Mouse (Mus musculus) bone marrow macrophage, adult 2 months (primary cell): ENCODE results near the gene Exosc8. TPM values are rescaled to one million over a fixed set of nuclear protein-coding genes. Genes with fewer than 3 reads are reported as not detected.
A peak's percentile ranks its signal among the peaks of the same experiment; 100 is the strongest.
"Not testable (repeated sequence)": the region's sequence is repeated elsewhere in the genome, so short reads cannot be mapped to it uniquely, and the experiment has no call there.

Experiments used
- H3K27ac ChIP-seq: 2 replicates; pipeline ENCODE4 v1.5.1; 2012; ENCODE audit warnings: low read depth, low read length; ENCODE audit not compliant: insufficient read depth
- H3K4me1 ChIP-seq: 2 replicates; pipeline ENCODE4 v1.6.1; 2012; ENCODE audit warnings: low read length; ENCODE audit not compliant: control insufficient read depth, insufficient read depth
- H3K4me3 ChIP-seq: 2 replicates; pipeline ENCODE4 v1.5.1; 2012; ENCODE audit warnings: mild to moderate bottlenecking, low read length, moderate library complexity; ENCODE audit not compliant: insufficient read depth
- CTCF ChIP-seq: IDR thresholded peaks from 2 replicates; pipeline ENCODE4 v1.5.1; 2012; ENCODE audit warnings: low read depth, mild to moderate bottlenecking, low read length, moderate library complexity
- POLR2A ChIP-seq: IDR thresholded peaks from 2 replicates; pipeline ENCODE4 v1.6.1; 2012; ENCODE audit warnings: mild to moderate bottlenecking, low read depth, low read length, borderline replicate concordance
- polyA plus RNA-seq: library from polyadenylated mRNA; stranded (reverse); fragments of >200 nt; gene quantifications from 2 replicates; pipeline ENCODE4 v1.2.4, GENCODE M21; 2012; ENCODE audit not compliant: missing spikeins, insufficient read depth, insufficient read length

The Exosc8 gene
- polyA plus RNA-seq, 1 experiment = 36.4 TPM

DNA sequence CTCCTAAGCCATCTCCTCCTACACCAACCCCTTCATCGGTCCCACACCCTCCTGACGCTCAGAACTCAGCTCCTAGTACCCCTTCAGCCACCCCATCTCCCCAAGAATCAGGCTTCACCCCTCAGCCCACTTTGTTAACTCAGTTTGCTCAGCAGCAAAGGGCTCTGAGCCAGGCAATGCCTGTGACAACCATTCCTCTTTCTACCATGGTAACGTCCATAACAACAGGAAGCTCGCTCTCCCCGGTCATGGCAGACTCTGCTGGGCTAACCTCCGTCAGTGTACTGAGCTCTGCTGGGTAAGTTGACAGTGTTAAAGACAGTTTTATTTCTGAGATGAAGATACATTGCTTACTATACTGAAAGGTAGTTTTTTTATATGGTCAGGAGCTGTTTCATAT lies 17.8 kb downstream of the Exosc8 start:
- Histone ChIP-seq H3K4me3 (no peak overlapping the region), H3K4me1 (peaks cover 5% of the 10 kb centered on the region), H3K27ac (no peak overlapping the region)
- TF ChIP-seq POLR2A (no peak), CTCF (no peak)

GRCm38 (mm10) chr3:54715461-54715860 lies 19.7 kb downstream of the Exosc8 start:
- no peak for TF ChIP-seq POLR2A
- TF ChIP-seq CTCF = no peak
- no peak overlapping the region for H3K4me3 ChIP-seq
- H3K27ac ChIP-seq = no peak overlapping the region
- peaks cover 5% of the 10 kb centered on the region for H3K4me1 ChIP-seq

- H3K4me3 ChIP-seq = no peak within 1 kb of the TSS
- no peak within 1 kb of the TSS for H3K27ac ChIP-seq
- TF ChIP-seq CTCF (no peak), POLR2A (no peak)
- peaks cover 4% of the 10 kb centered on the region for H3K4me1 ChIP-seq
These were observed 20.9 kb downstream of the Exosc8 start, which contains the start of gene Gm21958 for GRCm38 (mm10) chr3:54714253-54714652. Gene Gm21958 (minus strand): TSS chr3:54714353.

DNA sequence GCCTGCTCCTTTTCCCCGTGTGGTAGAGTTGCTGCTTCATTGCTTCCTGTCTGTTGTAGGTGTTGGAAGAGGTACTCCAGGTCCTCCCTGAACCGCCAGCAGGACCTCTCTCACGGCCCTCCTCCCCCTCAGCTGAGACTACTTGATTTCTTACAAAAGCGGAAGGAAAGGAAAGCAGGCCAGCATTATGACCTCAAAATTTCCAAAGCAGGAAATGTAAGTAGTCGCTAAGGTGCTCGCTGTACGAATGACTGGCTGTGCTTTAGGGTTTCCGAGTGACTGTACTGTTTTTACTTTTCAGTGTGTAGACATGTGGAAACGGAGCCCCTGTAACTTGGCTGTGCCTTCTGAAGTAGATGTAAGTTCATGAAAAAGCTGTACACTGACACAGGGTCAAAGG lies 26.2 kb downstream of the Exosc8 start:
- Histone ChIP-seq H3K27ac (peak overlapping the region; percentile 43; the same call in 1 of the 2 replicates), H3K4me1 (no peaks in the 10 kb centered on the region), H3K4me3 (no peak overlapping the region)
- TF ChIP-seq POLR2A (no peak), CTCF (no peak)

- not testable (repeated sequence) for H3K4me3 ChIP-seq, H3K27ac ChIP-seq
These were observed 31.1 kb downstream of the Exosc8 start for GRCm38 (mm10) chr3:54704106-54704505.

DNA sequence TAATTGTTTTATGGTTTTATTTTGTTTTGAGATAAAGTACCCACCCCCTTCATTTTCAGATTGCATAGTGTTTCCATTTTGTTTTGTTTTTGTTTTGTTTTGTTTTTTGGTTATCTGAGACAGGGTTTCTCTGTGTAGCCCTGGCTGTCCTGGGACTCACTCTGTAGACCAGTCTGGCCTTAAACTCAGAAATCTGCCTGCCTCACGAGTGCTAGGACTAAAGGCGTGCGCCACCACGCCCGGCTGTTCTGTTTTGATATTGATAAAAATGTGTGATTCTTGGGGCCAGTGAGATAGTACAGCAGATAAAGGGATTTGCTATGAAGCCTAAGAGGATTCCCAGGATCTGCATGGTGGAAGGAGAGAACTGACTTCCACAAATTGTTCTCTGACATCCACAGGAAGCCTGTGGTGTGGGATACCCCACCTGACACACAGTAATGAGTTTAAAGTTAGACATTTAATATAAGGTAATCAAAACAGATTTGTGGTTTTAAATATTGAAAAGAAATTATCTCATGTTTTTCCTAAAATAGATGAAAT lies 35.4 kb downstream of the Exosc8 start:
- TF ChIP-seq CTCF (no peak), POLR2A (no peak)
- Histone ChIP-seq H3K27ac (no peak overlapping the region), H3K4me3 (no peak overlapping the region), H3K4me1 (no peaks in the 10 kb centered on the region)

More at GRCm38 (mm10) chr3:54704106-54704505, 31.1 kb downstream of the Exosc8 start:
- H3K4me1 ChIP-seq = not testable (repeated sequence)

DNA sequence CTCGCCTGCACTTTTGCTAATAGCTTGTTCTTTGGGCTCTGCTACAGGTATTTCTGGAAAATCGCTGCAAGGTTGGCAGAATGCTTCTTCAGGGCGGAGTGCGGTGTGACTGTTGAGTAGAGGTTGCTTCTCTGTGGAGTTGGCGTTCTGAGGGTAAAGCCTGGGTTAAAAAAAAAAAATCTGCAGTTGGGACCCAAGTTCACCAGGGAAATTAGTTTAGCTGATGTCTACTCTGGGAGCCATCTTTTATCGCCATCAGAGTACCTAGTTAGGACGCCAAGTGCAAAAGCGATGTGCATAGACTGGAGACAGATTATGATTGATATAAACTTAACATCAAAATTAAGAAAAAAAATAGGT lies 42.2 kb downstream of the Exosc8 start:
- Histone ChIP-seq H3K27ac (peak overlapping the region; percentile 73), H3K4me1 (no peaks in the 10 kb centered on the region), H3K4me3 (peak overlapping the region; percentile 73)
- TF ChIP-seq CTCF (no peak), POLR2A (no peak)

- TF ChIP-seq CTCF (no peak), POLR2A (no peak)
These were observed 42.8 kb downstream of the Exosc8 start, which contains the start of gene Supt20 for GRCm38 (mm10) chr3:54692202-54693055. Gene Supt20 (plus strand): TSS chr3:54692807.

DNA sequence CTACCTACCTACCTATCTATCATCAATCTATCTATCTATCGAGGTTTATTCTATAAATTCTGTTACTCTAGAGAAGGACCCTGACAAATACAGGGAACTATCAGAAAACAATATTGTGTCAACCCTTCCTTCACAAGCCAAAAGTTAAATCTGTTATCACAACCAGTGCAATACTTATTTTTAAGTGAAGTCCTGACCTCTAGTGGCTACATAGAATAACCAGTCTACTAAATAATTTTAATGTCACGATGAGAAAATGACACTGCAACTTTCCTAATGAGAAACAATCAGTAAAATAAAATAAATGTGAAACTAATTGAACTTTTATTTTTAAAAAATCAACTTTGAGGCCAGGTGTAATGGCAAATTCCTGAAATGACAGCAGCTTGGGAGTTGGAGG lies 46.1 kb downstream of the Exosc8 start:
- no peak overlapping the region for H3K27ac ChIP-seq
- TF ChIP-seq CTCF = no peak
- TF ChIP-seq POLR2A = no peak
- H3K4me1 ChIP-seq = no peaks in the 10 kb centered on the region
- H3K4me3 ChIP-seq = no peak overlapping the region

More at GRCm38 (mm10) chr3:54692202-54693055, 42.8 kb downstream of the Exosc8 start, which contains the start of gene Supt20:
- H3K27ac ChIP-seq = peak within 1 kb of the TSS; percentile 73
- peak within 1 kb of the TSS; percentile 73 for H3K4me3 ChIP-seq
- H3K4me1 ChIP-seq = no peaks in the 10 kb centered on the region

GRCm38 (mm10) chr3:54687245-54687644 lies 47.9 kb downstream of the Exosc8 start:
- TF ChIP-seq CTCF (no peak), POLR2A (no peak)
- no peak overlapping the region for H3K4me3 ChIP-seq

More at GRCm38 (mm10) chr3:54687245-54687644, 47.9 kb downstream of the Exosc8 start:
- Histone ChIP-seq H3K4me1 (peaks cover 6% of the 10 kb centered on the region), H3K27ac (no peak overlapping the region)
